Mouse (Mus musculus) cortical plate, adult 2 months (tissue): ENCODE measurements around the gene Car12.

Experiments used
- CTCF ChIP-seq: fragments of 200-500 bp; IDR thresholded peaks from 2 replicates; pipeline ENCODE4 v1.5.1; 2011; ENCODE audit warnings: mild to moderate bottlenecking, control low read depth, low read length; ENCODE audit not compliant: insufficient read depth; ENCODE audit errors: extremely low read depth
- POLR2A ChIP-seq: fragments of 200-500 bp; IDR thresholded peaks from 2 replicates; pipeline ENCODE4 v1.6.1; 2011; ENCODE audit warnings: mild to moderate bottlenecking, low read length, control low read depth; ENCODE audit not compliant: insufficient read depth; ENCODE audit errors: extremely low read depth

DNA sequence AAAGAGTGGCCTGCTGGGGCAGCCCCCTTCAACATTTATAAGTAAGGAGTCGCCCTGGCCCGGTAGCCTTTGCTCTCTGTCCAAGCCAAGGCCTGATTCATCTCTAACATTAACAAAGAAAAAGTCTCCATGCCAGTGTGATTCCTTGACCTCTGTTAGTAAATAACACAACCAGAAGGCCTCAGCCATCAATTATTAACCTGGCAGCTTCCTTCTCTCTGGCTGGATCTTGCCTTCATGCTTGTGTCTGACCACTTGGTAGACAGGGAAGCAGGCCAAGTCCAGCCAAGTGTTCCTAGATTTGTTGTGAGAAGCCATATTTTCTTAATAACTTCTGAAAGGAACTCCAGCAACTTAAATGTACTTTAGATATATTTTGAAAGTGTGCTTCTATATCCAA, 23.1 kb downstream of the Car12 start:
- no peak for TF ChIP-seq CTCF
- no peak for TF ChIP-seq POLR2A
